Mouse (Mus musculus) midbrain, postnatal 0 days (tissue): ENCODE measurements around the gene Pigu. TPM values are rescaled to one million over a fixed set of nuclear protein-coding genes. Genes with fewer than 3 reads are reported as not detected.
A peak's percentile ranks its signal among the peaks of the same experiment; 100 is the strongest.

ENCODE experiments used
- ATAC-seq: fragments of 200-750 bp; cut with Nextera tagmentation; 2 replicates; pipeline ENCODE4 v1.8.0; 2017; ENCODE audit warnings: moderate number of reproducible peaks, mild to moderate bottlenecking, moderate TSS enrichment, moderate library complexity; ENCODE audit not compliant: low FRiP score
- DNase-seq: peaks from one replicate; pipeline ENCODE4 v3.0.0-alpha.2; 2015; ENCODE audit warnings: low spot score
- H3K27ac ChIP-seq: fragments of 300-500 bp; sonication (generic); 2 replicates; pipeline ENCODE4 v1.5.1; 2014; ENCODE audit warnings: low read depth, mild to moderate bottlenecking, low read length, mixed read lengths
- H3K27me3 ChIP-seq: fragments of 300-500 bp; sonication (generic); 2 replicates; pipeline ENCODE4 v1.6.1; 2014; ENCODE audit warnings: low read length, control low read depth, mixed read lengths; ENCODE audit not compliant: insufficient read depth
- H3K36me3 ChIP-seq: fragments of 300-500 bp; sonication (generic); 2 replicates; pipeline ENCODE4 v1.6.1; 2014; ENCODE audit warnings: low read length, control low read depth, mixed read lengths; ENCODE audit not compliant: insufficient read depth
- H3K4me1 ChIP-seq: fragments of 300-500 bp; sonication (generic); 2 replicates; pipeline ENCODE4 v1.6.1; 2014; ENCODE audit warnings: mild to moderate bottlenecking, control low read depth, antibody characterized with exemption, low read length, mixed read lengths; ENCODE audit not compliant: insufficient read depth
- H3K4me2 ChIP-seq: fragments of 300-500 bp; sonication (generic); 2 replicates; pipeline ENCODE4 v1.6.1; 2014; ENCODE audit warnings: low read depth, mild to moderate bottlenecking, low read length, mixed read lengths; ENCODE audit not compliant: poor library complexity, severe bottlenecking
- H3K4me3 ChIP-seq: fragments of 300-500 bp; sonication (generic); 2 replicates; pipeline ENCODE4 v1.5.1; 2014; ENCODE audit warnings: low read depth, mild to moderate bottlenecking, low read length, moderate library complexity
- H3K9ac ChIP-seq: fragments of 300-500 bp; sonication (generic); replicated peaks from 2 replicates; pipeline ENCODE4 v1.6.1; 2014; ENCODE audit warnings: mild to moderate bottlenecking, low read length, moderate library complexity, mixed read lengths; ENCODE audit not compliant: poor library complexity, severe bottlenecking
- H3K9me3 ChIP-seq: fragments of 300-500 bp; sonication (generic); 2 replicates; pipeline ENCODE4 v1.6.1; 2016; ENCODE audit warnings: low read length, control low read depth
- CTCF ChIP-seq: IDR thresholded peaks from 2 replicates; pipeline ENCODE4 v1.5.1; 2016; ENCODE audit warnings: antibody characterized with exemption, mild to moderate bottlenecking
- WGBS: fragments of 180-500 bp; shearing (Covaris S2); extraction: QIAGEN DNeasy Blood & Tissue Kit; methylation state at CpG from one replicate; pipeline ENCODE4 v1.1.7; 2014; 5-methylcytosine and 5-hydroxymethylcytosine counted together
- polyA plus RNA-seq: library from polyadenylated mRNA; unstranded; fragments of >200 nt; fragmentation: Nextera tagmentation; extraction: Ambion mirVana; gene quantifications from 2 replicates; pipeline ENCODE4 v1.2.1, GENCODE M21; 2015
- total RNA-seq: library from RNA; depleted of rRNA; stranded (reverse); fragments of >200 nt; gene quantifications from 2 replicates; pipeline ENCODE4 v1.2.3, GENCODE M21; 2014

Gene Pigu
- total and polyA plus RNA-seq, 2 experiments from 2014 or later = 44.2 to 54.7 TPM

- no peak for TF ChIP-seq CTCF
- Histone ChIP-seq H3K9ac (no peak overlapping the region), H3K36me3 (peaks cover 5% of the 10 kb centered on the region), H3K27ac (no peak overlapping the region), H3K4me3 (no peak overlapping the region), H3K27me3 (no peaks in the 10 kb centered on the region), H3K4me1 (peaks cover 8% of the 10 kb centered on the region; the same call in 1 of the 2 replicates), H3K9me3 (no peaks in the 10 kb centered on the region), H3K4me2 (no peak overlapping the region)
- DNase-seq = no peak
- WGBS = 90% methylated on average over 8 of the region's 8 CpGs
- ATAC-seq = no peak
Observed at GRCm38 (mm10) chr2:155273603-155274002, 83.6 kb downstream of the Pigu start.

- H3K4me3 ChIP-seq = no peak overlapping the region
- no peak overlapping the region for H3K27ac ChIP-seq
- no peaks in the 10 kb centered on the region for H3K27me3 ChIP-seq
- DNase-seq = no peak
- 80% methylated on average over 10 of the region's 10 CpGs for WGBS
- H3K9me3 ChIP-seq = no peaks in the 10 kb centered on the region
- no peak overlapping the region for H3K4me2 ChIP-seq
- TF ChIP-seq CTCF = no peak
- H3K36me3 ChIP-seq = no peaks in the 10 kb centered on the region
- no peak overlapping the region for H3K9ac ChIP-seq
- ATAC-seq = no peak
- H3K4me1 ChIP-seq = peaks cover 5% of the 10 kb centered on the region; the same call in 1 of the 2 replicates
Observed at GRCm38 (mm10) chr2:155272396-155273170, 84.6 kb downstream of the Pigu start.

GRCm38 (mm10) chr2:155271957-155272356 lies 85.3 kb downstream of the Pigu start:
- Histone ChIP-seq H3K4me2 (no peak overlapping the region), H3K27me3 (no peaks in the 10 kb centered on the region), H3K27ac (no peak overlapping the region), H3K36me3 (no peaks in the 10 kb centered on the region), H3K4me1 (0 out of 2 replicates have a peak, but pooled peaks cover under 1% of the 10 kb centered on the region), H3K9me3 (no peaks in the 10 kb centered on the region), H3K9ac (no peak overlapping the region), H3K4me3 (no peak overlapping the region)
- 83% methylated on average over 6 of the region's 6 CpGs for WGBS
- peak; percentile 59 for TF ChIP-seq CTCF
- DNase-seq = no peak
- no peak for ATAC-seq

GRCm38 (mm10) chr2:155266896-155267295 lies 90.3 kb downstream of the Pigu start:
- H3K4me2 ChIP-seq = no peak overlapping the region
- no peak overlapping the region for H3K9ac ChIP-seq
- no peak overlapping the region for H3K27ac ChIP-seq
- DNase-seq = no peak
- H3K9me3 ChIP-seq = no peaks in the 10 kb centered on the region
- H3K36me3 ChIP-seq = no peaks in the 10 kb centered on the region
- no peaks in the 10 kb centered on the region for H3K4me1 ChIP-seq
- H3K4me3 ChIP-seq = no peak overlapping the region
- ATAC-seq = no peak
- WGBS = 92% methylated on average over 5 of the region's 5 CpGs
- TF ChIP-seq CTCF = no peak
- H3K27me3 ChIP-seq = no peaks in the 10 kb centered on the region

GRCm38 (mm10) chr2:155265526-155265925 lies 91.7 kb downstream of the Pigu start:
- Histone ChIP-seq H3K4me1 (no peaks in the 10 kb centered on the region), H3K4me2 (no peak overlapping the region), H3K9me3 (no peaks in the 10 kb centered on the region), H3K9ac (no peak overlapping the region), H3K36me3 (no peaks in the 10 kb centered on the region), H3K27me3 (no peaks in the 10 kb centered on the region), H3K4me3 (no peak overlapping the region), H3K27ac (no peak overlapping the region)
- WGBS = 89% methylated on average over 6 of the region's 6 CpGs
- DNase-seq = no peak
- ATAC-seq = no peak
- no peak for TF ChIP-seq CTCF

GRCm38 (mm10) chr2:155249588-155249987 lies 107.6 kb downstream of the Pigu start:
- Histone ChIP-seq H3K27me3 (no peaks in the 10 kb centered on the region), H3K4me1 (no peaks in the 10 kb centered on the region), H3K4me2 (no peak overlapping the region), H3K4me3 (no peak overlapping the region), H3K36me3 (peaks cover 60% of the 10 kb centered on the region), H3K27ac (no peak overlapping the region), H3K9me3 (no peaks in the 10 kb centered on the region), H3K9ac (no peak overlapping the region)
- ATAC-seq (no peak), DNase-seq (no peak)
- no peak for TF ChIP-seq CTCF
- 93% methylated on average over 5 of the region's 5 CpGs for WGBS
